Mouse (Mus musculus): ENCODE measurements at regions not wholly inside any gene's neighbourhood (a gene's known extent, or its start where the extent isn't known, plus 50 kb on each side); places are given as distances from the start of the nearest gene placed in this dataset.

DNA sequence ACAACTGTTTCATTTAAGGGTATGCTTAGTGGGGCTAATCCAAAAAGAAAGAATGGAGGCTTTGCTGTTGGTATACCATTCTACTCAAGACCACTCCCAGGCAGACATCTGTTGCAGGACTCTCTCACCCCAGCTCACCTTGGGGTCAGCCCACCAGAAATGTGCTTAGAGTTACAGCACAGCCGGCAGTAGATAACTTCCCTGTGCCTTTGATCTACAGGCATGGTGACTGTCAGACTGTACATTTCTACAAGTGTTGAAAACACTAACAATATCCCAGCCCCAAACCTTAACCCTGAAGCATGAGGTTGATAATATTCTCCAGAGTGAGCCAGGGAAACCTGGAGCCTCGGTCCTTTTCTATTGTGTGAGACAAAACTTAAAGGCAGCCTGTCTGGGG is 247.7 kb upstream of the Nt5c1b start:
- no peak overlapping the region for H3K27ac ChIP-seq
- WGBS, result 13% methylated on average over 2 of the region's 2 CpGs
- no peak for ATAC-seq (ENCODE audit: insufficient number of reproducible peaks, insufficient read depth, low FRiP score, low TSS enrichment, low read depth)

DNA sequence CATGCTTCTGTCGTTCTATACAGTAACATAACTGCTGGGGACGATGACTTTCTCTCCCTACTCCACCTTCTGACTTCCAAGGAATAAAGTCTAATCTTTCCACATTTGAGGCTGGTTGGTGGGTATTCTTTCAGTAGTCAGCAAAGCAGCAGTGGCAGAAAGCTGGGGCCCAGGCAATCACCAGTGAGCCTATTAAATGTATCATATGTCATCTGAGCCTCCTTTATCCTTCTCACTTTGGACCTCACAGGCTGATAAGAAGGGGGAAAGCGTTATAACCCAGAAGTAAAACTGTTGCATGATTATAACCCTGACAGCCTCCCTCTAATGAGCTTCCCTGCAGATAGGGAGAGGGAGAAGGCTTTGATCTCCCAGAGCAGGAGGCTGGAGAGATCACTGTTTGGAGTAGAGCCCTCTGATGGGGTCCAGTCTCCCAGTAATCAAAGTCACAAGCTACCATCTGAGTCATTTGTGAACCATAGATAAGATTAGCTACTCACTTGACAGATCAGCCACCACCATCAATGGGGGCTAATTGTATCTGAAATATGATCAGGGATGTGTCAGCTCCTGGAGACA is 241.7 kb upstream of the Nt5c1b start:
- peaks cover 19% of the 10 kb centered on the region for H3K4me1 ChIP-seq (replicated peaks)
- no peak for ATAC-seq (ENCODE audit: insufficient number of reproducible peaks, insufficient read depth, low FRiP score, low TSS enrichment, low read depth)
- no peak overlapping the region for H3K9ac ChIP-seq (replicated peaks)
- H3K27me3 ChIP-seq, result 0 out of 2 replicates have a peak, but pooled peaks cover 3% of the 10 kb centered on the region
- no peaks in the 10 kb centered on the region for H3K9me3 ChIP-seq
- no peak overlapping the region for H3K4me3 ChIP-seq (replicated peaks)
- no peak overlapping the region for H3K4me2 ChIP-seq
- 10% methylated on average over 3 of the region's 3 CpGs for WGBS
- H3K36me3 ChIP-seq, result no peaks in the 10 kb centered on the region
- no peak overlapping the region for H3K27ac ChIP-seq

More for the DNA sequence above, 247.7 kb upstream of the Nt5c1b start:
- H3K4me3 ChIP-seq (replicated peaks), result no peak overlapping the region
- H3K9me3 ChIP-seq, result no peaks in the 10 kb centered on the region
- no peaks in the 10 kb centered on the region for H3K27me3 ChIP-seq
- H3K4me2 ChIP-seq, result no peak overlapping the region
- H3K9ac ChIP-seq (replicated peaks), result no peak overlapping the region
- no peaks in the 10 kb centered on the region for H3K36me3 ChIP-seq
- H3K4me1 ChIP-seq (replicated peaks), result peaks cover 6% of the 10 kb centered on the region

DNA sequence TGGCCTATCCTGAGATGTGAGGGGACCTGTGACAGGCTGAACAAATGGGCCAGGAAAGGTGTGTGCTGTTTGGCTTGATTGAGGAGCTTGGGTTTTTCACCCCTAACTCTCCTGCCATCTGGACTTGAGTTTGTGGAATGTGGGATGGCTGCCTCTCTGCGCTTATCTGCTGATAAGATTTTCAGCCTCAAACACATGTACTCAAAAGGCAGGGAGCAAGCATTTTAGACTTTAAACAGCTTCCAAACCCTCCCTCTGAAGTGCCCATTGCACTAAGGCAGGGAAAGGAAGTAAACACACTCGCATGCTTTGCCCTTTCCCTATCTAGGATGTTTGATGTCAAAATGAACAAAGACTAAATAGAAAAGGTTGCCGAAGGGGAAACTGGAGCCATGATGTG is 235.6 kb upstream of the Nt5c1b start:
- no peak for ATAC-seq (ENCODE audit: insufficient number of reproducible peaks, insufficient read depth, low FRiP score, low TSS enrichment, low read depth)
- no peaks in the 10 kb centered on the region for H3K36me3 ChIP-seq
- H3K4me2 ChIP-seq, result no peak overlapping the region
- H3K9me3 ChIP-seq, result no peaks in the 10 kb centered on the region
- H3K4me3 ChIP-seq (replicated peaks), result no peak overlapping the region
- H3K27ac ChIP-seq, result no peak overlapping the region
- no peaks in the 10 kb centered on the region for H3K27me3 ChIP-seq
- H3K4me1 ChIP-seq (replicated peaks), result no peaks in the 10 kb centered on the region
- WGBS, result 20% methylated on average over 3 of the region's 3 CpGs
- no peak overlapping the region for H3K9ac ChIP-seq (replicated peaks)

DNA sequence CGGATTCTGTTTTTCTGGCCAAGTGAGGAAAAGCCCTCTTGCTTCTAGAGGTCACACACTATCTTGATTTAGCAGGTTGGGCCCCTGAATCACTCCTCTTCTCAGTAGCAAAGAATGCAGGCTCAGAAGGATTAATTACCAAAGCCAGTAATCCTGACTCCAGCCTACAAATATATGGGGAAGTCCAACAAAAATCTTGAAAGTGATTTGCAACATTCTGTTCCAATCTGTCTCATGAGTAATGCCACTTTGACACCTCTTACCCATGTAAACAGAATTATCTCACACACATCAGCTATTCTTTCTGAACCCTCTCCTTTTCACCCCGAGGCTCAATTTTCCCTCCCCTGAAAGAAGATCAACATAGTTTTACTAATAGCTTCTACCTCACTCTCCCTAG is 233.9 kb upstream of the Nt5c1b start:
- H3K4me1 ChIP-seq (replicated peaks), result no peaks in the 10 kb centered on the region
- H3K9me3 ChIP-seq, result no peaks in the 10 kb centered on the region
- no peak for ATAC-seq (ENCODE audit: insufficient number of reproducible peaks, insufficient read depth, low FRiP score, low TSS enrichment, low read depth)
- no peak overlapping the region for H3K9ac ChIP-seq (replicated peaks)
- WGBS, result 20% methylated on average over 2 of the region's 2 CpGs
- no peaks in the 10 kb centered on the region for H3K27me3 ChIP-seq
- no peak overlapping the region for H3K27ac ChIP-seq
- H3K36me3 ChIP-seq, result no peaks in the 10 kb centered on the region
- H3K4me3 ChIP-seq (replicated peaks), result no peak overlapping the region
- no peak overlapping the region for H3K4me2 ChIP-seq

DNA sequence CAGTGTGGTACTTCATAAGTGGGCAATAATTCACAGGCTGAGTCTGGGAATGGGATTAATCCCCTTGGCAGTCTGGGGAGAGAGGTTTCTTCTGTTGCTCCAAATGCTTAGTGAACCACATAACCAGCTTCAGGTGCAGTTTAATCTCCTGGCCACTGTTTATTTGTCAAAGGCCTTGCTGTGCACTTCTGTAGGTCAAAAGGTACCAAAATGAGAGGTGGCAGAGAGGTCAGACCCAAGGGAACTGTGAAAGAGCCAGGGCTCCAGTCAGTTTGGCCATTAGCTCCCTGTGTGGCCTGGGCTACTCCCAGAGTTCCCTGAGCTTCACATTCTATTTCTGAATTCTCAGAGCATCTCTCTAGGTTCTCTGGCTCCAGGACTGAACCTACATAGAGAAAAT is 229.6 kb upstream of the Nt5c1b start:
- H3K9ac ChIP-seq (replicated peaks), result no peak overlapping the region
- no peak overlapping the region for H3K4me3 ChIP-seq (replicated peaks)
- no peaks in the 10 kb centered on the region for H3K9me3 ChIP-seq
- no peaks in the 10 kb centered on the region for H3K27me3 ChIP-seq
- H3K4me1 ChIP-seq (replicated peaks), result no peaks in the 10 kb centered on the region
- no peaks in the 10 kb centered on the region for H3K36me3 ChIP-seq
- ATAC-seq (ENCODE audit: insufficient number of reproducible peaks, insufficient read depth, low FRiP score, low TSS enrichment, low read depth), result no peak
- no peak overlapping the region for H3K4me2 ChIP-seq
- H3K27ac ChIP-seq, result no peak overlapping the region

GRCm38 (mm10) chr12:10160837-10161236 is 208.9 kb upstream of the Nt5c1b start:
- H3K4me1 ChIP-seq (replicated peaks), result no peaks in the 10 kb centered on the region
- WGBS, result 77% methylated on average over 1 of the region's 1 CpGs
- H3K27ac ChIP-seq, result no peak overlapping the region
- no peak overlapping the region for H3K9ac ChIP-seq (replicated peaks)
- no peak for ATAC-seq (ENCODE audit: insufficient number of reproducible peaks, insufficient read depth, low FRiP score, low TSS enrichment, low read depth)
- no peaks in the 10 kb centered on the region for H3K36me3 ChIP-seq
- H3K4me2 ChIP-seq, result no peak overlapping the region
- no peaks in the 10 kb centered on the region for H3K27me3 ChIP-seq
- H3K4me3 ChIP-seq (replicated peaks), result no peak overlapping the region
- no peaks in the 10 kb centered on the region for H3K9me3 ChIP-seq

DNA sequence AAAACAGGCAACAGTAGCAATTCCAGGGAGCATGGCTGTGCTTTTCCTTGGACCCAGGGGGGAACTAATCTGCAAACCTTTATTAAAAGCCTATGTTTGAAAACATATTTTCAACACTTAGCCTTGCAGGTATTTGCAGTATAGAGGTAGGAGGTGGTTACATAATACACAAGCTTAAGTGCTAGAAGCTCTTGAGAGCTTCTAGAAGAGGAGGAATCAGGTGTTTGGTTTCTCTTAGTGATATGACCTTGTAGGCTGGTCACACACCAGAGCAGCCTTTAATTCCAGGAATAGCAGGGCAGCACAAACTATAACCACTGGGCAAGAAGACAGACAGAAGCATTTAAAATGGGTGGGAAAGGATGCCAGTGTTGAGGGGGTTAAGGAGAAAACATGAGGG is 201.7 kb upstream of the Nt5c1b start:
- ATAC-seq (ENCODE audit: insufficient number of reproducible peaks, insufficient read depth, low FRiP score, low TSS enrichment, low read depth), result no peak
- H3K4me2 ChIP-seq, result no peak overlapping the region

GRCm38 (mm10) chr12:10168581-10168980 is 201.2 kb upstream of the Nt5c1b start:
- Histone ChIP-seq H3K4me2 (no peak overlapping the region), H3K9me3 (no peaks in the 10 kb centered on the region), H3K36me3 (no peaks in the 10 kb centered on the region), H3K4me1 (replicated peaks) (no peaks in the 10 kb centered on the region), H3K27me3 (no peaks in the 10 kb centered on the region), H3K27ac (no peak overlapping the region), H3K9ac (replicated peaks) (no peak overlapping the region), H3K4me3 (replicated peaks) (no peak overlapping the region)
- ATAC-seq (ENCODE audit: insufficient number of reproducible peaks, insufficient read depth, low FRiP score, low TSS enrichment, low read depth), result no peak

More for the DNA sequence above, 201.7 kb upstream of the Nt5c1b start:
- no peak overlapping the region for H3K4me3 ChIP-seq (replicated peaks)
- H3K9ac ChIP-seq (replicated peaks), result no peak overlapping the region
- H3K4me1 ChIP-seq (replicated peaks), result no peaks in the 10 kb centered on the region
- H3K27me3 ChIP-seq, result no peaks in the 10 kb centered on the region
- H3K9me3 ChIP-seq, result no peaks in the 10 kb centered on the region
- H3K36me3 ChIP-seq, result no peaks in the 10 kb centered on the region
- H3K27ac ChIP-seq, result no peak overlapping the region

DNA sequence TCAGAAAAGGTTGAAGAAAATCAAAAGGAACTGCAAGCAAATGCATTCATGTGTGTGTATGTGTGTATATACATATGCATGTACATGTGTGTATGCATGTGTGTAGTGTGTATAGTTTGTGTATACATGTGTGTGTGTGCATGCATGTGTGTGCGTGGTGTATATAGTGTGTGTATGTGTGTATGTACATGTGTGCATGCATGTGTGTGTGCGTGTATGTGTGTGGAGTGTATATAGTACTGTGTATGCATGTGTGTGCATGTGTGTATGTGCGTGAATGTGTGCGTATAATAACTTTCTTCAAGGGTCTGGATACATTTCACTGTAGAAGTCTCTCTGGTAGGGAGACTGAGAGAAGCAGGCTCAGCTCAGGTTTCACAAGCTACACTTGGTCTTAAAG is 191.1 kb upstream of the Nt5c1b start:
- ATAC-seq (ENCODE audit: insufficient number of reproducible peaks, insufficient read depth, low FRiP score, low TSS enrichment, low read depth), result no peak; the same call in 1 of the 2 replicates
- peaks cover 7% of the 10 kb centered on the region for H3K4me1 ChIP-seq (replicated peaks)
- H3K27me3 ChIP-seq, result no peaks in the 10 kb centered on the region
- no peaks in the 10 kb centered on the region for H3K36me3 ChIP-seq
- H3K27ac ChIP-seq, result no peak overlapping the region
- no peak overlapping the region for H3K4me3 ChIP-seq (replicated peaks)
- 83% methylated on average over 4 of the region's 4 CpGs for WGBS
- H3K9me3 ChIP-seq, result no peaks in the 10 kb centered on the region
- no peak overlapping the region for H3K4me2 ChIP-seq
- no peak overlapping the region for H3K9ac ChIP-seq (replicated peaks)

DNA sequence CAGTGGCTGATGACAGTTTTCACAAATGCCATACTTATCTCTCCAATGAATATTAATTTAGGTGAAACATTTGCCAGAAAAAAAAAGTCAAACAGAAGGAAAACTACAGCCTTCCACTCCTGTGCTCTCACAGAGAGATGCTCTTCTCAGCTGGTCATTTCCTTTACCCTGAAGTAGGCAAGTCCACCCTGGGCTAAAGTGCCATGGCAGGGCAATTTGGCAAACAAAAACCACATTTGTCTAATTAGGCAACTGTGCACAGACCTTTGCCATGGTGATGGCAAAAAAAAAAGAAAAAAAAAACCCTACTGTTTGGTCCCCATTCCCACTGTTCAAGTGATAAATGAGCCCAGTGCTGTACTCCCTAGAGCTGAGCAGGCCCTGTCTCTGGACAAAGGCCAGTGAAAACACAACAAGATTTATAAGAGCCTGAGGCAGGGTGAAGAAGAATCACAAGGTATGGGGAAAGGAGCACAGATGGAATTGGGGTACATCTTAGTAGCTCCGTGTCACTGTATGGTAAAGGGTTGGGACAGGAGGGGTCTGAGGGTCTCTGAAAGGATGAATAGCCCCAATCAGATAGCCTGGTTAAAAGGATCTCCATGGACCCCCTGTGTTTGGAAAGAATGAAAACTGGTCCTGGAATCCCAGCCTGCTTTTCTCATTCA is 190.5 kb upstream of the Nt5c1b start:
- no peaks in the 10 kb centered on the region for H3K36me3 ChIP-seq
- H3K9ac ChIP-seq (replicated peaks), result no peak overlapping the region
- H3K27me3 ChIP-seq, result no peaks in the 10 kb centered on the region
- ATAC-seq (ENCODE audit: insufficient number of reproducible peaks, insufficient read depth, low FRiP score, low TSS enrichment, low read depth), result no peak
- H3K4me3 ChIP-seq (replicated peaks), result no peak overlapping the region
- peaks cover 7% of the 10 kb centered on the region for H3K4me1 ChIP-seq (replicated peaks)
- H3K4me2 ChIP-seq, result no peak overlapping the region
- 57% methylated on average over 1 of the region's 1 CpGs for WGBS
- H3K9me3 ChIP-seq, result no peaks in the 10 kb centered on the region
- H3K27ac ChIP-seq, result no peak overlapping the region

GRCm38 (mm10) chr12:10179815-10180468 is 189.8 kb upstream of the Nt5c1b start:
- Histone ChIP-seq H3K27ac (no peak overlapping the region), H3K4me1 (replicated peaks) (peaks cover 7% of the 10 kb centered on the region), H3K9me3 (no peaks in the 10 kb centered on the region), H3K4me3 (replicated peaks) (no peak overlapping the region), H3K4me2 (no peak overlapping the region), H3K9ac (replicated peaks) (no peak overlapping the region), H3K27me3 (no peaks in the 10 kb centered on the region), H3K36me3 (no peaks in the 10 kb centered on the region)
- WGBS, result 53% methylated on average over 3 of the region's 3 CpGs
- ATAC-seq (ENCODE audit: insufficient number of reproducible peaks, insufficient read depth, low FRiP score, low TSS enrichment, low read depth), result no peak

DNA sequence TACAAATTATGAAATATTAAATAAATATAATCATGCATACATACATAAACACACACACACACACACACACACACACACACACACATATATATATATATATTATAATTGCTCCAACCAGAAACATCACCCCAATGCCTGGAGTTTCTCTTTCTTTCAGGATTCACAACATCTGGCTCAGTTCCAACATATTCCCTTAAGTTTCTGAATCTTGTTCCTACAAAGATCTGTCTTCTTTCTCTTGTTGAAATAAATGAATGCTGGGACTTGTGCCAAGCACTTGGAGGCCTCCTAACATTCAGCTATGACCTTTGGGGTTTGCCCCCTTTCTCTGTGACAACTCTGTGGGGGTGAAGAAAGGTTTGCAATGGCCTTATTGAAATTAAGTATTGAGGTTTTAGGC is 187.2 kb upstream of the Nt5c1b start:
- H3K4me1 ChIP-seq (replicated peaks), result peaks cover 7% of the 10 kb centered on the region
- no peaks in the 10 kb centered on the region for H3K36me3 ChIP-seq
- H3K4me3 ChIP-seq (replicated peaks), result no peak overlapping the region
- no peak overlapping the region for H3K27ac ChIP-seq
- H3K9me3 ChIP-seq, result no peaks in the 10 kb centered on the region
- H3K27me3 ChIP-seq, result no peaks in the 10 kb centered on the region
- H3K4me2 ChIP-seq, result no peak overlapping the region
- ATAC-seq (ENCODE audit: insufficient number of reproducible peaks, insufficient read depth, low FRiP score, low TSS enrichment, low read depth), result no peak
- H3K9ac ChIP-seq (replicated peaks), result no peak overlapping the region

Data from limb, embryonic 12.5 days (tissue).